Mouse (Mus musculus) liver, adult 2 months (tissue): ENCODE measurements around the gene Ctdnep1.

ENCODE experiments used
- CTCF ChIP-seq: fragments of 200-500 bp; IDR thresholded peaks from 2 replicates; pipeline ENCODE4 v1.5.1; 2011; ENCODE audit warnings: low read depth, low read length, control low read depth
- POLR2A ChIP-seq: fragments of 200-500 bp; IDR thresholded peaks from 2 replicates; pipeline ENCODE4 v1.6.1; 2011; ENCODE audit warnings: low read length, control low read depth; ENCODE audit not compliant: insufficient read depth; ENCODE audit errors: extremely low read depth

DNA sequence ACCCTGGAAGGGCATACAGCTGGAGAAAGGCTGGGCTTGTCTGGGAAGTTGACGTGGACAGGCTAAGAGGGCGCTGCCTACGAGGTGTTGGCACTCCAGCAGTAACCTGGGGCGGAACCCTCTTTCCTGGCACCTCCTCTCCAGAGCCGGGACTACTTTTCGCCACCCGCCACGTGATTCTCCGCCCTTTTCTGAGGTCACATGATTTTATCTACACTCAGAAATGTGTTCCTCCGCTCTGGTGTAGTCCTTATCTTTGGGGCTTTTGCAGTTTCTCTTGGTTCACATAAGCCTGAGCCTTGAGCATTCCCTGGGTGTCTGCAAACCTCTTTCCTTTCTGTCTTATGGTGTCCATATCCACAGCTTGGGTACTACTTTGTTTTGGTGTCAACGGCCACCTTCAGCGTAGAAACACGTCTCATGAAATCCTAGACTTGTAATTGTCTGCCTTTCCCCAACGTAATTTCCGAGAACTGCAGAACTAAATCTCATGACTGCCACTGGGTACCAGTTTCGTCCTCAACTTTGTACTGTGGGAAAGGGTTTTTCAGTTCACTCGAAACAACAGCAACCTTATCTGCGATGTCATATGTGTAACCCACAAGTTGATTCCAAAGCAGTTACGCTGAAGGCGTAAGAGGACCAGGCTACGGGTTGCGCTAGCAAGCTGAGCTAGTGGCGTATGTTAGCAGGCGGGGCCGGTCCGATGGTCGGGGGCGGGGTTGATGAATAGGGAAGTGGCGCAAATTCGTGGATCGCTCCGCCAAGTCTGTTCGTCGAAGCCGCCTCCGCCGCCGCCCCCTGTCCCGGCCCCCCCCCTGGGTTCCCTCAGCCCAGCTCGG lies 10.1 kb downstream of the Ctdnep1 start, which contains the start of gene Gabarap:
- peak; percentile 32; the same call in 1 of the 2 replicates for TF ChIP-seq POLR2A
- TF ChIP-seq CTCF = 0 out of 2 replicates have a peak, but pooled peaks have one; percentile 11
